Mouse (Mus musculus): ENCODE results near the gene Ppp1r14d. TPM values are rescaled to one million over a fixed set of nuclear protein-coding genes. Genes with fewer than 3 reads are reported as not detected.

The Ppp1r14d gene
- polyA plus RNA-seq, 1 experiment from 2014 or later, result not detected

- no peak overlapping the region for H3K9ac ChIP-seq (replicated peaks)
- H3K4me2 ChIP-seq, result no peak overlapping the region
- no peak overlapping the region for H3K4me3 ChIP-seq (replicated peaks)
- no peaks in the 10 kb centered on the region for H3K36me3 ChIP-seq
- no peaks in the 10 kb centered on the region for H3K9me3 ChIP-seq
- 0 out of 2 replicates have a peak, but pooled peaks cover 4% of the 10 kb centered on the region for H3K4me1 ChIP-seq (replicated peaks)
- H3K27ac ChIP-seq, result no peak overlapping the region
- peaks cover 34% of the 10 kb centered on the region for H3K27me3 ChIP-seq
- 16% methylated on average over 11 of the region's 11 CpGs for WGBS
- no peak; the same call in 1 of the 2 replicates for ATAC-seq (ENCODE audit: insufficient number of reproducible peaks, insufficient read depth, low FRiP score, low TSS enrichment, low read depth)
Measured at GRCm38 (mm10) chr2:119250826-119251478, 21.2 kb upstream of the Ppp1r14d start.

DNA sequence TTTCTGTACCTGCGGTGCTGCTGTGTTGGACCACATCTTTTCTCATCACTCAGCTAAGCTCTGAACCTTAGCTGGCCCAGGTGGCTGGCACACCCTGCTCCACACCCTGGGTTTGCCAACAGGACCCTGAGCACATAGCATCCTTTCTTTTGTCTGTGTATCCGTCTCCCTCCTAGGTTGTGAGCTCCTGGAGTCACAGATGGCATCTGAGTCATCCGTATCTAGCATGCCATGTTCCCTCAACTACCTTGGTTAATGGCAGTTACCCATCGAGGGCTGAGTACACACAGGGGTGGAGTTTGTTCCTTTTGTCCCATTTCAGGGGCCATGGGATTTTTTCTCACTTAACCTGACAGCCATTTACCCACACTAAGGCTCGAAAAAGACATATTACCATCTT, 20.7 kb upstream of the Ppp1r14d start:
- Histone ChIP-seq H3K4me3 (replicated peaks) (no peak overlapping the region), H3K27ac (no peak overlapping the region), H3K27me3 (peaks cover 32% of the 10 kb centered on the region), H3K4me1 (replicated peaks) (0 out of 2 replicates have a peak, but pooled peaks cover 4% of the 10 kb centered on the region), H3K9me3 (no peaks in the 10 kb centered on the region), H3K4me2 (no peak overlapping the region), H3K9ac (replicated peaks) (no peak overlapping the region), H3K36me3 (no peaks in the 10 kb centered on the region)
- whole genome bisulfite sequencing, result 69% methylated on average over 5 of the region's 5 CpGs
- no peak for ATAC-seq (ENCODE audit: insufficient number of reproducible peaks, insufficient read depth, low FRiP score, low TSS enrichment, low read depth)

DNA sequence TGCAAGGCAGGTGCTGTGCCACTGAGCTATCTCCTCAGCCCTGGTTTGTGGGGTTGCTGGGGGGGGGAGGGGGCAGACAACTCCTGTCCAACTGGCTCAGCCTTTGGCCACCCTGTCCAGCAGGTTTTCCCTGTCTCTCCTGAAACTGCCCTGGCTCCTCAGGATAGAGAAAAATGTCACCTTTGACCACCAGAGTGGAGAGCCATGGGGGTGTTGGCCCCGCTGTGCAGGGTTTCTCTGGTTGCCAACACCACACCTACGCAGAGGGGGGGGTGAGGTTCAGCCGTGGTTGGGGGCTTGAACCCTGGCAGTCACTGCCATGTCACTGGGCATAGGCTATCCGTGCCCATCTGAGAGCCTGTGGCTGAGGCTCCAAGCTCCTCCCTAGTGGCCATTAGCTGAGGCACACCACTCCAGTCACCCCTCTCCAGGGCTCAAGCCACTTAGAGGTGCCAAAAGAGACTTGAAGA, 19.9 kb upstream of the Ppp1r14d start:
- Histone ChIP-seq H3K4me3 (replicated peaks) (no peak overlapping the region), H3K27me3 (peaks cover 26% of the 10 kb centered on the region), H3K9ac (replicated peaks) (no peak overlapping the region), H3K4me2 (no peak overlapping the region), H3K36me3 (no peaks in the 10 kb centered on the region), H3K4me1 (replicated peaks) (0 out of 2 replicates have a peak, but pooled peaks cover 4% of the 10 kb centered on the region), H3K27ac (no peak overlapping the region), H3K9me3 (no peaks in the 10 kb centered on the region)
- WGBS, result 65% methylated on average over 4 of the region's 4 CpGs
- ATAC-seq (ENCODE audit: insufficient number of reproducible peaks, insufficient read depth, low FRiP score, low TSS enrichment, low read depth), result no peak

- Histone ChIP-seq H3K4me2 (no peak overlapping the region), H3K9ac (replicated peaks) (no peak overlapping the region), H3K4me3 (replicated peaks) (no peak overlapping the region), H3K36me3 (no peaks in the 10 kb centered on the region), H3K9me3 (no peaks in the 10 kb centered on the region), H3K4me1 (replicated peaks) (0 out of 2 replicates have a peak, but pooled peaks cover 4% of the 10 kb centered on the region), H3K27me3 (peaks cover 11% of the 10 kb centered on the region; the same call in 1 of the 2 replicates), H3K27ac (no peak overlapping the region)
- WGBS, result 85% methylated on average over 9 of the region's 9 CpGs
- ATAC-seq (ENCODE audit: insufficient number of reproducible peaks, insufficient read depth, low FRiP score, low TSS enrichment, low read depth), result no peak
Measured at GRCm38 (mm10) chr2:119247904-119248303, 18.2 kb upstream of the Ppp1r14d start.

- Histone ChIP-seq H3K36me3 (no peaks in the 10 kb centered on the region), H3K4me3 (replicated peaks) (no peak overlapping the region), H3K27ac (no peak overlapping the region), H3K9me3 (no peaks in the 10 kb centered on the region), H3K9ac (replicated peaks) (no peak overlapping the region), H3K27me3 (peaks cover 16% of the 10 kb centered on the region), H3K4me2 (no peak overlapping the region), H3K4me1 (replicated peaks) (0 out of 2 replicates have a peak, but pooled peaks cover 4% of the 10 kb centered on the region)
- ATAC-seq (ENCODE audit: insufficient number of reproducible peaks, insufficient read depth, low FRiP score, low TSS enrichment, low read depth), result no peak
- whole genome bisulfite sequencing, result 80% methylated on average over 7 of the region's 7 CpGs
Measured at GRCm38 (mm10) chr2:119245246-119245645, 15.5 kb upstream of the Ppp1r14d start.

GRCm38 (mm10) chr2:119242548-119242947, 12.8 kb upstream of the Ppp1r14d start:
- Histone ChIP-seq H3K9ac (replicated peaks) (no peak overlapping the region), H3K36me3 (no peaks in the 10 kb centered on the region), H3K4me3 (replicated peaks) (no peak overlapping the region), H3K27ac (no peak overlapping the region), H3K4me2 (no peak overlapping the region), H3K27me3 (peaks cover 36% of the 10 kb centered on the region), H3K4me1 (replicated peaks) (0 out of 2 replicates have a peak, but pooled peaks cover 4% of the 10 kb centered on the region), H3K9me3 (no peaks in the 10 kb centered on the region)
- 81% methylated on average over 9 of the region's 9 CpGs for WGBS
- no peak for ATAC-seq (ENCODE audit: insufficient number of reproducible peaks, insufficient read depth, low FRiP score, low TSS enrichment, low read depth)

GRCm38 (mm10) chr2:119240819-119241186, 11.1 kb upstream of the Ppp1r14d start:
- H3K27ac ChIP-seq, result no peak overlapping the region
- H3K9ac ChIP-seq (replicated peaks), result no peak overlapping the region
- peaks cover 7% of the 10 kb centered on the region; the same call in 1 of the 2 replicates for H3K4me1 ChIP-seq (replicated peaks)
- no peak overlapping the region for H3K4me3 ChIP-seq (replicated peaks)
- no peaks in the 10 kb centered on the region for H3K9me3 ChIP-seq
- WGBS, result 85% methylated on average over 4 of the region's 4 CpGs
- ATAC-seq (ENCODE audit: insufficient number of reproducible peaks, insufficient read depth, low FRiP score, low TSS enrichment, low read depth), result no peak
- peaks cover 54% of the 10 kb centered on the region for H3K27me3 ChIP-seq
- H3K4me2 ChIP-seq, result no peak overlapping the region
- H3K36me3 ChIP-seq, result no peaks in the 10 kb centered on the region

DNA sequence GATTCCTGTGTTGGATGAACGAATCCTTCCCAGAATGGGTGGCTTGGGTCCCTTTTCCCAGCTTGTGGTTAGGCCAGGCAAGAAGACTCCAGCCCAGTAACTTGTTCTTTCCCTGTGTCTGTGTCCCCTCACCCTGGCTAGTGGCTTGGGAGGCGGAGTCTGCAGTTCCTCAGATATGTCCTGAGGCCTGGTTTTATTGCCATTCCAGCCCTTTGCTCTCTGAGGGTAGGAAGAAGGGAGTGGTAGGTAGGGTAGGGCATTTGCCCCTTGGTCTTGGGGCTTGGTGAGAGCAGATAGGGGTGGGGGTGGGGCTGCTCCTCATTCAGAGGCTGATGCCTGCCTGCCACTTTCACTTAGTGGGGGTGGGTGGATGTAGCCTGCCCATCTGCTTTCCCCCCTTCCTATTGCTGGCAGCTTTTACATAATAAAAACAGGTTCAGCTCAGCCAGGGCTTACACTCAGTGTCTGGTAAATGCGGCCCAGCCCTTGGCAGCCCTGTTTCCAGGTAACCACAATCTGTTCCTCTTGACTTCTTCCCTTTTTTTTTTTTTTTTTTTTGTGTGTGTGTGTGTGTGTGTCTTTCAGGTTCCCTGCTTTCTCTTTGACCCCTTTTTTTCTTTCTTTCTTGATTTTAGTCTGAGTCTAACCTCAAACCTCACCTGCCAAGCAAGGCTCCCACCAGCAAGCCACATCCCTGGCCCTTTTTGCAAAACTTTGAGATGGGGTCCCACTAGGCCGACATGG, 10.5 kb upstream of the Ppp1r14d start:
- 55% methylated on average over 4 of the region's 4 CpGs for WGBS
- Histone ChIP-seq H3K4me1 (replicated peaks) (peaks cover 7% of the 10 kb centered on the region; the same call in 1 of the 2 replicates), H3K9me3 (no peaks in the 10 kb centered on the region), H3K9ac (replicated peaks) (no peak overlapping the region), H3K36me3 (no peaks in the 10 kb centered on the region), H3K4me3 (replicated peaks) (no peak overlapping the region), H3K27ac (no peak overlapping the region), H3K27me3 (peaks cover 59% of the 10 kb centered on the region), H3K4me2 (no peak overlapping the region)
- no peak for ATAC-seq (ENCODE audit: insufficient number of reproducible peaks, insufficient read depth, low FRiP score, low TSS enrichment, low read depth)

DNA sequence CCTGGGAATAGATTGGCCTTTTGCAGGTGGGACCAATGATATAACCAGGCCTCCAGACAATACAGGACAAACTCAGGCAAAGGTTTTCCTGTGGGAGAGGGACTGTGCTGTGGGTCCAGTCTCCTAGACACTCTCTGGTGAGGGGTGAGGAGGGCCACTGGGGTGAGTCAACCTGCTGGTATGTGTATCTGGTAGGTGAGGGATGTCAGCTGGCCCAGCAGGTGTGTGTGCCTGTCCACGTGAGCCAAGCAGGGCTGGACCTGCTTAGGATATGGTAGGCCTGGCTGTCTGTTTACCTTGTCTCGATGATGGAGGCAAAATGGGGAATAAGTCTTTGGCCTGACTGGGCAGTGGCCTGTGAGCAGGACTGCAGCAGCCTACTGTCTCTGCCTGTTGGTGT, 9.0 kb upstream of the Ppp1r14d start:
- Histone ChIP-seq H3K27ac (no peak overlapping the region), H3K9ac (replicated peaks) (no peak overlapping the region), H3K4me1 (replicated peaks) (peaks cover 7% of the 10 kb centered on the region; the same call in 1 of the 2 replicates), H3K36me3 (no peaks in the 10 kb centered on the region), H3K9me3 (no peaks in the 10 kb centered on the region), H3K27me3 (peaks cover 70% of the 10 kb centered on the region), H3K4me2 (peak overlapping the region; percentile 87; the same call in 1 of the 2 replicates), H3K4me3 (replicated peaks) (no peak overlapping the region)
- ATAC-seq (ENCODE audit: insufficient number of reproducible peaks, insufficient read depth, low FRiP score, low TSS enrichment, low read depth), result no peak
- WGBS, result 63% methylated on average over 2 of the region's 2 CpGs

DNA sequence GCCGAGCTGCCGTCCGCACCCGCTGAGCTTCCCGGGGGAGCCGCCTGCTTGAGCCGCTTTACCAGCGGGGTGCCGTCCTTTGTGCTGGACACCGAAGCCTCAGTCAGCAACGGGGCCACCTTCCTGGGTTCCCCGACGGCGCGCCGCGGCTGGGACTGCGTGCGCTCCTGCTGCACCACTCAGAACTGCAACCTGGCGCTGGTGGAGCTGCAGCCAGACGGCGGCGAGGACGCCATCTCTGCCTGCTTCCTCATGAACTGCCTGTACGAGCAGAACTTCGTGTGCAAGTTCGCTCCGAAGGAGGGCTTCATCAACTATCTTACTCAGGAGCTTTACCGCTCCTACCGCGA, 8.1 kb upstream of the Ppp1r14d start:
- Histone ChIP-seq H3K9ac (replicated peaks) (peak overlapping the region; percentile 53), H3K4me1 (replicated peaks) (peaks cover 7% of the 10 kb centered on the region; the same call in 1 of the 2 replicates), H3K27me3 (peaks cover 72% of the 10 kb centered on the region), H3K36me3 (no peaks in the 10 kb centered on the region), H3K4me3 (replicated peaks) (peak overlapping the region; percentile 52), H3K4me2 (peak overlapping the region; percentile 87), H3K9me3 (no peaks in the 10 kb centered on the region), H3K27ac (no peak overlapping the region)
- 2% methylated on average over 31 of the region's 31 CpGs for WGBS
- ATAC-seq (ENCODE audit: insufficient number of reproducible peaks, insufficient read depth, low FRiP score, low TSS enrichment, low read depth), result no peak

DNA sequence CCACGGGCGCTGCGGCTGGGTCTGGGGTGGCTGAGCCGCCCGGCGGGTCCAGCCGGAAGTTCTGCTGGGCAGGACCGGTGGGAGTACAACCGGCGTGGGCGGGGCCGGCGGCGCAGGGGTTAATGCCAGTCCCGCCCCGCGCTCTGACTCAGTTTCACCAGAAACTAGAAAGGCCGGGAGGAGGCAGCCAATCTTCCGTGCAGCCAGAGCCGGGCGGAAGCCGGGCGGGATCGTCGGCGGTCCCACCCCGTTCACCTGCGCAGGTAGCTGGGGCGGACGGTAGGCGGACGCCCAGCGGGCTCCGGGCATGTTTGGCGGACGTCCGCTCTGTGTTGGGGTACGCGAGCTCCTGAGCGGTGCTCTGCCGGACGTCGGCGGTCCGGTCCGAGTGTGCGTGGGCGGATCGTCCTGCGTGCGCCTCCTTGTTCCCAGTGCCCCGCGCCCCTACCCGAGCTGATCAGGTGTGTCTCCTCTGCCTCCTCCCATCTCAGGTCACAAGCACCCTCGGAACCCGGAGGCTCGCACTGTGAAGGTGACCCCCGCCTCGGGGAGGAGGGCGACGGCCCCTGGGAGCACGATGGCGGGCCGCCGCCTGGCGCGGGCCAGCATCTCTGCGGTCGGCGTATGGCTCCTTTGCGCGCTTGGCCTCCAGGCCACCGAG, 7.6 kb upstream of the Ppp1r14d start, which contains the start of gene Spint1:
Spint1 (plus strand) TSS at position 153 of the 661 bp plus-strand sequence.
- peak within 1 kb of the TSS; percentile 52 for H3K4me3 ChIP-seq (replicated peaks)
- WGBS, result 1% methylated on average over 73 of the region's 73 CpGs
- no peaks in the 10 kb centered on the region for H3K36me3 ChIP-seq
- H3K4me1 ChIP-seq (replicated peaks), result peaks cover 7% of the 10 kb centered on the region; the same call in 1 of the 2 replicates
- peak within 1 kb of the TSS; percentile 53 for H3K9ac ChIP-seq (replicated peaks)
- H3K27ac ChIP-seq, result no peak within 1 kb of the TSS
- peak within 1 kb of the TSS; percentile 87 for H3K4me2 ChIP-seq
- peaks cover 69% of the 10 kb centered on the region for H3K27me3 ChIP-seq
- ATAC-seq (ENCODE audit: insufficient number of reproducible peaks, insufficient read depth, low FRiP score, low TSS enrichment, low read depth), result no peak
- no peaks in the 10 kb centered on the region for H3K9me3 ChIP-seq
